Mouse (Mus musculus) hindbrain, embryonic 11.5 days (tissue): ENCODE data around the gene Sun1. TPM values are rescaled to one million over a fixed set of nuclear protein-coding genes. Genes with fewer than 3 reads are reported as not detected.

Experiments used
- ATAC-seq: fragments of 200-750 bp; cut with Nextera tagmentation; 2 replicates; pipeline ENCODE4 v1.8.0; 2017; ENCODE audit warnings: mild to moderate bottlenecking, moderate TSS enrichment, moderate library complexity; ENCODE audit not compliant: low FRiP score
- DNase-seq: peaks from one replicate; pipeline ENCODE4 v3.0.0-alpha.2; 2015; ENCODE audit warnings: low spot score
- H3K27ac ChIP-seq: fragments of 300-500 bp; sonication (generic); 2 replicates; pipeline ENCODE4 v1.5.1; 2014; ENCODE audit warnings: mild to moderate bottlenecking, low read depth, low read length
- H3K27me3 ChIP-seq: fragments of 300-500 bp; sonication (generic); 2 replicates; pipeline ENCODE4 v1.6.1; 2014; ENCODE audit warnings: mild to moderate bottlenecking, low read length, moderate library complexity, mixed read lengths; ENCODE audit not compliant: control insufficient read depth, insufficient read depth
- H3K36me3 ChIP-seq: fragments of 300-500 bp; sonication (generic); 2 replicates; pipeline ENCODE4 v1.6.1; 2014; ENCODE audit warnings: mild to moderate bottlenecking, low read length, moderate library complexity, mixed read lengths; ENCODE audit not compliant: control insufficient read depth, insufficient read depth
- H3K4me1 ChIP-seq: fragments of 300-500 bp; sonication (generic); replicated peaks from 2 replicates; pipeline ENCODE4 v1.6.1; 2014; ENCODE audit warnings: low read length, mixed read lengths; ENCODE audit not compliant: control insufficient read depth, insufficient read depth
- H3K4me2 ChIP-seq: fragments of 300-500 bp; sonication (generic); replicated peaks from 2 replicates; pipeline ENCODE4 v1.6.1; 2014; ENCODE audit warnings: mild to moderate bottlenecking, low read depth, low read length
- H3K4me3 ChIP-seq: fragments of 300-500 bp; sonication (generic); 2 replicates; pipeline ENCODE4 v1.5.1; 2014; ENCODE audit warnings: low read depth, low read length
- H3K9ac ChIP-seq: fragments of 300-500 bp; sonication (generic); 2 replicates; pipeline ENCODE4 v1.6.1; 2014; ENCODE audit warnings: low read depth, low read length
- H3K9me3 ChIP-seq: fragments of 300-500 bp; sonication (generic); 2 replicates; pipeline ENCODE4 v1.6.1; 2016; ENCODE audit warnings: low read length; ENCODE audit not compliant: control insufficient read depth
- WGBS: fragments of 180-500 bp; shearing (Covaris S2); extraction: QIAGEN DNeasy Blood & Tissue Kit; methylation state at CpG from one replicate; pipeline ENCODE4 v1.1.7; 2014; 5-methylcytosine and 5-hydroxymethylcytosine counted together
- polyA plus RNA-seq: library from polyadenylated mRNA; unstranded; fragments of >200 nt; fragmentation: Nextera tagmentation; extraction: Ambion mirVana; gene quantifications from 2 replicates; pipeline ENCODE4 v1.2.1, GENCODE M21; 2014

Sun1 gene
- polyA plus RNA-seq, 1 experiment from 2014 or later = 38.4 TPM

DNA sequence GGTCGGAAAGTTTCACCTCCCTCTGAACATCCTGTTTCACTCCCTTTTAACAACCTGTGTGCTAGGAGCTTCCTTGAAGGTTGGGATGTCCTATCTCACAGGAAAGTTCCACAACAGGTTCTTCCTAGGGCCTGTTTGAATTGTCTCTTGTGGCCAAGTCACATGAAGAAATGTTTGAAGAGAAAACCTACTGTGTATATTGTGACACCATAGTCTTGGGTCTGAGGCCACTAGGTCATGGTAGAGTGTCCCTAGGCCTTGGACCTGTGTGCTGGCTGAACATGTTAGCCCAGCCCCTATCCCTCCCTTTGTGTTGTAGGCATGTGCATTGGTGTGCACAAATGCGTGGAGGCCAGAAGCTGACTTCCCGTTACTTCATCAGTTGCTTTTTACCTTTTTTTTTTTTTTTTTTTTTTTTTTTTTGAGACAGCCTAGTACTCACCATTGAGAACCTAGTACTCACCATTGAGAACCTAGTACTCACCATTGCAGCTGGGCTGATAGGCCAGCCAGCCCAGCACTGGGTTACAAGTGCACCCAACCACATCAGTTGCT, 55.9 kb downstream of the Sun1 start:
- H3K9me3 ChIP-seq = no peaks in the 10 kb centered on the region
- H3K4me2 ChIP-seq = no peak overlapping the region
- whole genome bisulfite sequencing = 86% methylated on average over 3 of the region's 3 CpGs
- no peak for DNase-seq
- H3K4me1 ChIP-seq = peaks cover 3% of the 10 kb centered on the region; the same call in 1 of the 2 replicates
- ATAC-seq = no peak
- H3K9ac ChIP-seq = no peak overlapping the region
- H3K27ac ChIP-seq = no peak overlapping the region
- H3K36me3 ChIP-seq = no peaks in the 10 kb centered on the region
- no peak overlapping the region for H3K4me3 ChIP-seq
- no peaks in the 10 kb centered on the region for H3K27me3 ChIP-seq

DNA sequence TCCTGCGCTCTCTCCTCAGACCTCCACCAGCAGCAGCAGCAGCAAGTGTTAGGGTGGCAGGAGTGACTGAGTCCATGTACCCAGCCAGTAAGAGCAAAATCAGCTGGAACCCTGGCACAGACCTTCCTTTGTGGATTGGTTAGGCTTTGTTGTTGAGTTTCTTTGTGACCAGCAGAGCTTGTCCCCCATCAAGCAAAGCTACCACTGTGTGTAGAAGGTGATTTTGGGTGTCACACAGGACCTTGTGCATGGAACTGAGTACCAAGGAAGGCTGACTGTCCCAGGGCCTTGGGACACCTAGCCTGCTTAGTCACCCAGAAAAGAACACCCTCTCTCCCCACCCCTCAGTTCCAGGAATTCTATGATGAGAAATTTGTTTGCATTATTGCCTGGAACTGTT, 56.8 kb downstream of the Sun1 start:
- Histone ChIP-seq H3K4me2 (no peak overlapping the region), H3K27me3 (no peaks in the 10 kb centered on the region), H3K9me3 (no peaks in the 10 kb centered on the region), H3K36me3 (no peaks in the 10 kb centered on the region), H3K4me1 (peaks cover 3% of the 10 kb centered on the region; the same call in 1 of the 2 replicates), H3K27ac (no peak overlapping the region), H3K9ac (no peak overlapping the region), H3K4me3 (no peak overlapping the region)
- DNase-seq = no peak
- no peak for ATAC-seq
- WGBS = 100% methylated on average over 1 of the region's 1 CpGs

DNA sequence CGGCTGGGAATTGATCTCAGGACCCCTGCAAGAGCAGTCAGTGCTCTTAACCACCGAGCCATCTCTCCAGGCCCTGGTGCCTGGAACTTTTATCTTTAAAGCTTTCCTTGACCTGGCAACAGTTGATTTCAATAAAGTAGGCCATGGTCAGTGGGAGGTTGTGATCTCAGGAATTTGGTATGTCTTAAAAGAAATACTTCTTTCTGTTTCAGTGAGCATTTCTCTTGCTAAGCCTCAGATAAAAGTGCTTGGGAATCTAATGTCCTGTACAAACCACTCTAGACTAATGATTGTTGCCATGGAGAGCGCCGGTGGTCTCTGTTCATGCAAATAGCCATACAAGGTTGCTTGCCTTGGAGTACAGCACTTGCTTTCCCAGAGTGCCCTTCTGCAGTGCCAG, 57.4 kb downstream of the Sun1 start:
- WGBS = 84% methylated on average over 4 of the region's 4 CpGs
- no peaks in the 10 kb centered on the region; the same call in 1 of the 2 replicates for H3K36me3 ChIP-seq

DNA sequence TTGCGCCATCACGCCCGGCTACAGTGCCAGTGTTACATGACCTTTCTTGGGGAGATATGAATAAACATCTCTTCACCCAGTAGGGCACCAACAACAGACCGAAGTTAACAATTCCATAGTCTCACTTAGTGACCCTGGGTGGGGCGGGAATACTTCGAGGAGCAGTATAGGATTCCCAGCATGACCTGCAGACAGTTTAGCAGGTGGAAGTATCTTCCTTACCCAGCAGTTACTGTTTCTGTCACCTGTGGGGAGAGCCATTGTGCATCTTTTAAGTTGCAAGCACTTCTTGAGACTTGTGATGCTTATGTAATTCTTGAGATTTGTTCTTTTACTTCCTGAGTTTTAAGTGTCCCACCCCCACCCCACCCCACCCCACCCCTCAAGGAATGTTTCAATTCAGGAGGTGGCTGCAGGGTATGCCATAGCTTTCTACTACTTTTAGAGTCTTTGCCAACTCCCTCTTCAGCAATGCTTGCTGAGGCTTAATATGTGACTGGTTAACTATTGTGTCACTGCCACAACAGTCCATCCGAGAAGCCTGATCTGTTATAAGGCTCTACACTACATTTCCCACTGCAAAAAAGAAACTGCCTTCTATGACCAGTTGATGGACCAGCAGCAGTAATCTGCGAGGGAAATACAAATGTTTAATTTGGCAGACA, 58.1 kb downstream of the Sun1 start:
- no peak overlapping the region for H3K4me2 ChIP-seq
- no peaks in the 10 kb centered on the region for H3K9me3 ChIP-seq
- DNase-seq (no peak), ATAC-seq (no peak)
- no peaks in the 10 kb centered on the region for H3K27me3 ChIP-seq
- WGBS = 93% methylated on average over 8 of the region's 8 CpGs
- peaks cover 2% of the 10 kb centered on the region; the same call in 1 of the 2 replicates for H3K4me1 ChIP-seq
- no peak overlapping the region for H3K9ac ChIP-seq
- H3K27ac ChIP-seq = no peak overlapping the region
- H3K36me3 ChIP-seq = peaks cover 2% of the 10 kb centered on the region
- H3K4me3 ChIP-seq = no peak overlapping the region

More for the DNA sequence above, 57.4 kb downstream of the Sun1 start:
- H3K9me3 ChIP-seq = no peaks in the 10 kb centered on the region
- H3K27ac ChIP-seq = no peak overlapping the region
- DNase-seq (no peak), ATAC-seq (no peak)
- H3K4me3 ChIP-seq = no peak overlapping the region
- H3K4me1 ChIP-seq = peaks cover 3% of the 10 kb centered on the region; the same call in 1 of the 2 replicates
- H3K4me2 ChIP-seq = no peak overlapping the region
- no peaks in the 10 kb centered on the region for H3K27me3 ChIP-seq
- H3K9ac ChIP-seq = no peak overlapping the region

DNA sequence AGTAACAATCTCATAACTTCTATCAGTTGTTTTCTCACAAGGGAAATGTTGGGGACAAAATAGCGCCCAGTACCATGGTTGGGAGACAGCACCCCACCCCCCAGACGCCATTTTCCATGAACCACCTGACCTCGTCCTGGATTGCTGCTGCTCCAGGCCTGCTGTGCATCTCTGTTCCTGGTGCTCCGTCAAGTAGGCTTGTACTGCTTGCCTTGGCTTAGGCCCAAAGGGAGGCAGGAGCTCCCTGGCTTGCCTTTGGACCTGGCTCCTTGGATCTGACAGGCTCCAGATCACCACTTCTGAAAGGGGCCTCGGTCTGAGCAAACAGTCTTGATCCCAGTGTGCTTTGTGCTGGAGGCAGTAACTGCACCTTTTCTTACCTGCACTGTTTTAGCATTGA, 59.4 kb downstream of the Sun1 start:
- ATAC-seq = no peak

DNA sequence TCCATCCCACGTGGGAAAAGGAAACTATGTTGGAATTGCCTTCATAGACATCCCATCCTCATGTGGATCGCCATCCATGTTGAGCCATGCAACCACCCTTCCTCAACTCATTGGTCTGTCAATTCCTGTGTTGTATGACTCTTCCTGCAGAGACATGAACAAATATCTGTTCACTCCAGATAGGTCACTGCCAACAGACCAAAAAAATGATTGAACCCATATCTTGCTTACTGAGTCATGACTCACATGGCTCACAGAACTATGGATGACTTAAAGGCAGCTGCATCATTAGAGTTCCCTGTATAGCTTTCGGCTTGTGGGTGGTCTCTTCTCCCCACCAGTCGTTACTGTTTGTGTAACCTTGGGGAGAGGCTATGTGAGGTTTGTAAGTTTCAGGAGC, 61.0 kb downstream of the Sun1 start:
- H3K36me3 ChIP-seq = peaks cover 20% of the 10 kb centered on the region
- H3K4me3 ChIP-seq = no peak overlapping the region
- DNase-seq (no peak), ATAC-seq (no peak)
- 94% methylated on average over 4 of the region's 4 CpGs for WGBS
- no peak overlapping the region for H3K27ac ChIP-seq
- no peak overlapping the region for H3K9ac ChIP-seq
- H3K9me3 ChIP-seq = no peaks in the 10 kb centered on the region
- H3K4me2 ChIP-seq = no peak overlapping the region
- no peaks in the 10 kb centered on the region for H3K27me3 ChIP-seq
- H3K4me1 ChIP-seq = no peaks in the 10 kb centered on the region

More for the DNA sequence above, 59.4 kb downstream of the Sun1 start:
- Histone ChIP-seq H3K4me2 (no peak overlapping the region), H3K36me3 (peaks cover 8% of the 10 kb centered on the region), H3K4me3 (no peak overlapping the region), H3K27ac (no peak overlapping the region), H3K9me3 (no peaks in the 10 kb centered on the region), H3K4me1 (no peaks in the 10 kb centered on the region), H3K27me3 (no peaks in the 10 kb centered on the region), H3K9ac (no peak overlapping the region)
- no peak for DNase-seq
- WGBS = 93% methylated on average over 5 of the region's 5 CpGs

DNA sequence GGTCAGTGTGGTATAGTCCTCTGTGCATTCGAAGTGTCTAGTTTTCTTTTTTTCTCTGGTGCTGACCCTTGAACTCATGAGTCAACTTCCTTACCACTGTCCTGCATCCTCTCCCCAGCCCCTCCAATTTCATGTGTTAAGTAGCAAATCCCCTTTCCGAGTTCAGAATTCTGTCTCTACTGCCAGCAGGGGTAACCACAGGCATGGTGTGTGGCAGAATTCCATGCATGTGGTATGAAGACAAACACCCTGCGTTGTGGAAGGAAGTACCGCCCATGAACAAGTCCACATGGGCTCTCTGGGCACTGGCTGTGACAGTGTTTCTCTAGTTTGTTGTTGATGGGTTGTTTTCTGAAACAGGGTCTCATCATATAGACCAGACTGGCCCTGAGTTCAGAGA, 67.2 kb downstream of the Sun1 start:
- DNase-seq (no peak), ATAC-seq (no peak)
- Histone ChIP-seq H3K4me2 (no peak overlapping the region), H3K27ac (no peak overlapping the region), H3K4me3 (no peak overlapping the region), H3K9me3 (no peaks in the 10 kb centered on the region), H3K4me1 (peaks cover 3% of the 10 kb centered on the region), H3K36me3 (peaks cover 25% of the 10 kb centered on the region), H3K9ac (no peak overlapping the region), H3K27me3 (no peaks in the 10 kb centered on the region)
- 91% methylated on average over 4 of the region's 4 CpGs for WGBS

DNA sequence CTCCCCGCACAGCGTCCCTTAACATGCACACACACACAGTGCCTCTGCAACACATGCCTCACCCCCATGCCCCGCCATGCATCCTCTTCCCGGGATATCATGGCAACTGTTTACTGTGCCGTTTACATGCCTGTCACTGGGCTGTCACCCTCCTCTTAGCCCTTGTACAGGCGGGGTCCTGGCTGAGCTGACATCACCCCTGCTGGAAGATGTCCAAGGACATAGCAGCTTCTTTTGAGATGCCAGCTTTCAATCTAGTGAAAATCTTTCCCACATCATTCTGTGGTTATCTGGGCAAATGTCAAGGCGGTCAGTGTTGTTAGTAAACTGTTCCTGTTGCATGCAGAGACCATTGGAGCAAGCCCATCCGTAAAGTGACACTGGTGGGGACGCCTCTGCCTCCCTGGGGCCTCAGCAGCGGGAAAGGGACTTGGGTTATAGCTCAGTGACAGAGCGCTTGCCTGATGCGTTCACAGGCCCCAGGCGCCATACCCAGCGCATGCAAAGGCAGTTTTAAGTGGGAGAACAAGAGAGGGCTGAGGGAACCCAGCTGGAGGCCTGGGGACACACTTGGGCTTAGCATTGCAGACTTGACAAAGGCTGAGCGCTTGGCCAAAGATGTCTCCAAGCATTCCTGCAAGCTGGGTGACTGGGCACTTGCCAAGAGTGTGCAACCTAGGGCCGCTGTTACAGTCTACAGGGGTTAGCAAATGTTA, 70.5 kb downstream of the Sun1 start:
- Histone ChIP-seq H3K36me3 (peaks cover 10% of the 10 kb centered on the region), H3K9ac (no peak overlapping the region), H3K4me1 (peaks cover 3% of the 10 kb centered on the region), H3K27me3 (no peaks in the 10 kb centered on the region), H3K9me3 (no peaks in the 10 kb centered on the region), H3K27ac (no peak overlapping the region), H3K4me3 (no peak overlapping the region), H3K4me2 (no peak overlapping the region)
- no peak for DNase-seq
- WGBS = 73% methylated on average over 16 of the region's 16 CpGs
- no peak for ATAC-seq
